Mouse (Mus musculus): ENCODE data around the gene Tdrd9.
"Not testable (repeated sequence)": the region's sequence is repeated elsewhere in the genome, so short reads cannot be mapped to it uniquely, and the experiment has no call there.

Tdrd9 gene

DNA sequence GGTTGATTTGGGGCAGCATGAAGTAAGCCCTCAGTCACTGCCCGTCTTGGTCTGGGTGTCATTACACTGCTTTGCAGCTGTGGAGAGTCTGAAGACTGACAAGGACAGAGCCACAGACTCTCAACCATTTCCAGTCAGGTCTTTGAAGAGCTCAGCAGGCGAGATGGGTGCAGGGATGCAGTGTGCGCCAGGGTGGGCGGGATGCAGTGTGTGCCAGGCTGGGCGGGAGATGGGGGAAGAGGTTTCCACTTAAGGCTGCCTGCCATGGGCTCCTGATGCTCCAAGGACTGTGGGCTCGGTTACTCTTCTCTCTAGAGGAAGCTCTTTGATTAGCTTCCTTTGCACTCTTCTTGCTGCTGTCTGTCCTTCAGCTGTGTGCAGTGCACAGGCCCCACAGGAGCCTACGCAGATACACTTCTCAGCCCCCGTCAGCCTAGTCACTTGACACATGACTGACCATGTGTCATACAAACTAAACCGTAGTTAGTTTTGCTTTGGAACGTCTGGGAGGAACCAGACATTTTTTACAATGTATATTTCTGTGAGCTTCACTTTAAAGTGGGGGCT, 62.1 kb downstream of the Tdrd9 start:
- DNase-seq = no peak

GRCm38 (mm10) chr12:112035341-112036100, 64.2 kb downstream of the Tdrd9 start:
- not testable (repeated sequence) for DNase-seq

DNA sequence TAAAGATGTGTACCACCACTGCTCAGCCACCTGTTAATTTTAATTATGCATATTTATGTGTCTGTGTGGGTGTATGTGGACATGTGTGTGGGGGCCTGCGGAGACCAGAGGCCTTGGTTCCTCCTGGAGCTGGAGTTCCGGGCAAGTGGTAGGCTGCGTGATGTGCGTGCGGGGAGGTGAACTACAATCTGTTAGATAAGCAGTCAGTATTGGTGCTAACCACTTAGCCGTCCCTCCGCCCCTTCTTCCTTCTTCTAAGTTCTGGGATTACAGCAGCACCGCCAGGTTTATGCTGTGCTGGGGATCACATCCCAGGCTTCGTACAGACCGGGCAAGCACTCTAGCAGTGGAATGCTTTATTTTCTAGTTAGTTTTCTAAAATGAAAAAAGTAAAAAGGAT, 67.1 kb downstream of the Tdrd9 start:
- DNase-seq = no peak

- no peak for DNase-seq
Measured at GRCm38 (mm10) chr12:112039169-112039568, 67.8 kb downstream of the Tdrd9 start.

- no peak for DNase-seq
Measured at GRCm38 (mm10) chr12:112042681-112043080, 71.3 kb downstream of the Tdrd9 start.

DNA sequence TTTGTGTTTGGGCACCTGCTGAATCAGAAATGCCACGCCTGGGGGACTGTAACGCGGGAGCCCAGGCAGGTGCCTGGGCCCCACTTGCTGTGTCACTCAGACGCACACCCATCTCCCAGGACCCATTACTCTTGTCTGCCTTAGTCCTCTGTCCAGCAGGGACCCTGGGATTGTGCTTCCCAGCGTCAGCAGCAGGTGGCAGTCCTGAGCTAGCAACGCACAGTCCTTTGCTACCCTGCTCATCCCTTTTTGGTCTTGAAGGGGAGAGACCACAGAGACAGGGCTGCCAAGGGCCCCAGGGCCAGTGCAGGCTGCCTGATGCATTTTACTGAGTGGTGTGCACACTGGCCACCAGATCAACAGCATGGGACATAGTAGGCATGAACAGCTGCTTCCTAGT, 106.3 kb downstream of the Tdrd9 start:
- DNase-seq = peak; percentile 69

- DNase-seq = no peak
Measured at GRCm38 (mm10) chr12:112079911-112080310, 108.6 kb downstream of the Tdrd9 start.

GRCm38 (mm10) chr12:112080911-112081310, 109.6 kb downstream of the Tdrd9 start:
- no peak for DNase-seq

GRCm38 (mm10) chr12:112082241-112082640, 110.9 kb downstream of the Tdrd9 start:
- no peak for DNase-seq

DNA sequence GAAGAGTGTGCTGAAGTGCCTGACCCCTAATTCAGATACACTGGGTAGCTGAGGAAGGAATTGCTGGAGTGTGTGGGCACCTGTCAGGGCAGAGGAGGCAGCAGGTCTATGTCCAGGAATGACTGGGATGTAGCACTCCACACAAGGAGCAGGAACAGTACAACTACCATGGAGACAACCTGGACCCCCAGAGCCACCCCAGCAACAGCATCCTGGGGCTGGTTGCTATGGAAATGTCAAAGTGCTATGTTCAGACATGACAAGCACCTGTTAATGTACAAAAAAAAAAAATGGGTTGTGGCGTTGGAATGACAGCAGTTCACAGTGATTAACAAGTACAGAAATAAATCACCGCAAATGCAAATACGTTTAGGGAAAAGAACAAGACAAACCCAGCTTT, 114.9 kb downstream of the Tdrd9 start:
- DNase-seq = no peak

DNA sequence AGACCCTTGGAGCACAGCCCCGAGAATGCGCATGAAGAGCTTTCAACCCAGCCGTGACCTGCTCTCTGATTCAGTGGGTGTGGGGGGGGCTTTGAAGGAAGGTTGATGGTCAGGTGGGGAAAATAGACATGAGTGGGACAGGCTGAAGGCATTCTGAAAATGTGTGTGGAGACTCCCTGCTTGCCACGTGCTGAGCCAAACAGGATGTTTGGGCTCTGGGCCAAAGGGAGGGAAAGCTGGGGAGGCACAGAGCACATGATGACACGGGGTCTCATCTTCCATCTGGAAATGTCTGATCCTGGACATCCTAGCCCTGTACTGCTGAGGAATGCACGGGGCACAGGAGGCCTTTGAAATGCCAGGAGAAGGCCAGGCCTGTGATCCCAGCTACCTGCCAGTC, 115.4 kb downstream of the Tdrd9 start:
- no peak for DNase-seq

GRCm38 (mm10) chr12:112088609-112089324, 117.4 kb downstream of the Tdrd9 start:
- no peak for DNase-seq

- DNase-seq = peak; percentile 82
Measured at GRCm38 (mm10) chr12:112091054-112091453, 119.7 kb downstream of the Tdrd9 start.

- DNase-seq = no peak
Measured at GRCm38 (mm10) chr12:112094261-112094880, 123.0 kb downstream of the Tdrd9 start.

DNA sequence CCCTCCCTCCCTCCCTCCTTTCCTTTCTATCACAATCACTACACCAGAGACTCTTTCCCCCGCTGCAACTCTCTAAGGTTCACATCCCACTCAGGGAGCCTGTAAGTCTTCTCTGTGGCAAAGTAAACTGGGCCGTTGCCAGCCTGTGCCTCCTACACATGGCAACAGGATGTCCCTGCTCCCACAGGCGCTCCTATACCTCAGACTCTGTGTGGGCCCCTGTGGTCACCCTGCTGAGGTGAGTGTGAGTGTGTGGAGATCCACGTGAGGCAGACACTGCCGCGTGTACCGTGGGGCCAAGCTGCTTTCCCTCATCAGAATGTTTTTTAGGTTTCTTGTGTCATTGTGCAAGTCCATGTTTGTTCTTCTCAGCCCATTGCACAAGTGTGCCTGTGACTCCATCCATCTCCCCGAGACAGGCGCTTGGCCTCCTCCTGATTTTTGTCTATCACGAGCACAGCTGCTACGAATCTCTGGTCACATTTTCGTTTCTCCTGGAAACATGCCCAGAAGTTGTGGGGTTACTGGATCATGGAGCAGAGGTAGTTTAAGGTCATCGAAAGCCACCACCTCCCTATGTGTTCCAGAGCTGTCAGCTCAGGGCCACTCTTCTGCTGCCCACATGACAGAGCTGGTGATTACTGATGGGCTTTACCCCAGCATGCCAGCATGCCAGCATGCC, 124.8 kb downstream of the Tdrd9 start:
- no peak for DNase-seq

GRCm38 (mm10) chr12:112096733-112097117, 125.4 kb downstream of the Tdrd9 start:
- DNase-seq = no peak

- DNase-seq = no peak
Measured at GRCm38 (mm10) chr12:112100106-112100505, 128.7 kb downstream of the Tdrd9 start.

DNA sequence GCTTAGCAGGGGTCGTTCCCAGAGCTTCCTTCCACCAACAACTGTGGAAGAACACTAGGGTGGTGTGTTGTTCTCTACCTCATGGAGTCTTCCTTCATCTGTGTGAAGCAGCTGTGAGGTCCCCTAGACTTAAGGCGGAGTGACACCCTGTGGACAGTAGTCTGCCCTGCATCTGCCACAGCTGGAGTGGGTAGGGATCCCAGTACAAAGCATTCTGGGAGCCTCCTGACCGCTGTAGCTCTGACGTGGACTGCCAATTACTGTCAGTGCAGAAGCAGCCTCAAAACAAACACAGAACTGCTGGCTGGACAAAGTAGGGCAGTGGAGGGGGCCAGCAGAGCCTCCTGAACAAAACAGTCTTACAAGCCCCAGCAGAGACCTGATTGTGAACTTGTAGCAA, 129.7 kb downstream of the Tdrd9 start:
- DNase-seq = no peak

- no peak for DNase-seq
Measured at GRCm38 (mm10) chr12:112103179-112103578, 131.8 kb downstream of the Tdrd9 start.

- no peak for DNase-seq
Measured at GRCm38 (mm10) chr12:112104890-112105289, 133.5 kb downstream of the Tdrd9 start.

DNA sequence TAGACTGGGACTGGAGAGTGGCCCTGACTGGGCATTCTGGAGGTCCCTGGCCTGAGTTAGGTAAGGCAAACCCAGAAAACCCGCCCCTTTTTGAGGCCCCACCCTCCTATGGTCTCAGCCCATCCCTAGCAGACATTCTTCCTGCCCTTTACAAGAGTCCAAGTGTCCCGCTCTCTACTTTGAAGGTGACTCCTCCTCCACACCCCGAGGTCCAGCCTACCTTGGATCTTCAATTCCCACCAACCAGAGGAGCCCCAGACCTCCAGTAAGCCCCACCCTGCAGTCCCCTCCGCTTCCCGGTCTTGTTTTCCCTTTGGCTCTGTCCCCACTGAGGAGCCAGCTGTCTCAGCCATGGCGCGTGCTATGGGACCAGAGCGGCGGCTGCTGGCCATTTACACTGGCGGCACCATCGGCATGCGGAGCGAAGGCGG, 135.2 kb downstream of the Tdrd9 start, which contains the start of gene Aspg:
TSS of gene Aspg (plus strand) at position 139 of the 431 bp plus-strand sequence.
- DNase-seq = peak; percentile 59

GRCm38 (mm10) chr12:112107685-112108084, 136.3 kb downstream of the Tdrd9 start:
- DNase-seq = no peak

Measured in embryo, embryonic 11 days (tissue).